Mouse (Mus musculus): ENCODE results near the gene Aqp5. TPM values are rescaled to one million over a fixed set of nuclear protein-coding genes. Genes with fewer than 3 reads are reported as not detected.

Gene Aqp5
- polyA plus RNA-seq (2015; fragmentation: Nextera tagmentation; extraction: Ambion mirVana), result 1.3 and 1.4 TPM in 2 replicates

DNA sequence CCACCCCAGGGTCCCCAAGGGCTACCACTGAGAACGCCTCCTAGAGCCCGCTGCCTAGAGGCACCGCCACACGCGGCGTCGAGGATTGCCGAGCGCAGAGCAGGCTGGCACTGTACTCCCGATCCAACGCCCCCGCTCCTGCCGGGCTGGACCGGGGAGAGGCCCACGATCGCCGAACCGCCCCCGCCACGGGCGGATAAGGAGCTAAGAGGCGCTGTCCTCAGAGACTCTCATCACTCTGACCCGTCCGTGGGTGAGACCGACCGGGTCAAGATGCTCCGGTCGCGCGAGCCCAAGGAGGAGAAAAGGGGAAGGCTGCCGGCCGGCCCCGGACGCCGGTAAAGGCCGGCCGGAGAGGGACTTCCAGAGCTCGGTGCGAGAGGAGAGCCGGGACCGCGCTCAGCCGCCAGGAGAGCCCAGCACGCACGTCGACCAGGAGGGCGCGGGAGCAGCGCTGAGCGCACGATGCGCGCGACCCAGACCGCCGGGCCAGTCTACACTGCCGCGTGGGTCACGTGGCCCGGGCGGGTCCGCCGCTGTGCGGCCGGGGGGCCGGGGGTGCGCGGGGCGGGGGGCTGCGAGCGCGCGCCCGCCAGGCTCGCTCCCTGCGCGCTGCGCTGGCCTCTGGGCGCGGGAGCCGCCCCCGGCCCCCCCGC is at the start of gene Aqp5:
Gene Aqp5, plus strand, starts transcription at position 354 of the 656 bp plus-strand sequence.
- Histone ChIP-seq H3K9ac (peak within 1 kb of the TSS; percentile 13; the same call in 1 of the 2 replicates), H3K36me3 (replicated peaks) (no peaks in the 10 kb centered on the region), H3K9me3 (no peaks in the 10 kb centered on the region), H3K27ac (no peak within 1 kb of the TSS), H3K27me3 (replicated peaks) (peaks cover 99% of the 10 kb centered on the region), H3K4me1 (peaks cover 8% of the 10 kb centered on the region; the same call in 1 of the 2 replicates), H3K4me3 (peak within 1 kb of the TSS; percentile 38), H3K4me2 (peak within 1 kb of the TSS; percentile 53)
- WGBS, result under 1% methylated on average over 60 of the region's 83 CpGs
- ATAC-seq (replicated peaks), result peak; percentile 79

DNA sequence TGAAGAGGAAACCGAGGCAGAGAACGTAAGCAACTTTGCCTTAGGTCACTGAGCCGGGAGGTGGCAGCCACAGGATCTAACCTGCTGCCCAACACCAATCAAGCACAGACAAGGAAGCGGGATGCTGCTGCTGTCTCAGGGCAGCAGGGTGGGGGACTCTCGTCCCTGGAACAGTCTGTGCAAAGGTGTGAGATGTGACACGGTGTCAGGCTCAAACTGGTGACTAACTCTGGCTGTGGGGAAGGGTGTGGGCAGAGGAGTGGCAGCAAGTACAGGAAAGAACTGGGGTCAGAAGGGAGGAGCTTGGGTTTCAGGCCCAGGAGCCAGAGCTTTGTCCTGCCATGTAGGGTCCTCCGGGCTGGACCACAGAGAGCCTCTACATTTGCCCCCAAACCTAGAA is 46.5 kb upstream of the Aqp5 start:
- no peak for ATAC-seq (replicated peaks)
- no peaks in the 10 kb centered on the region for H3K4me1 ChIP-seq
- no peak overlapping the region for H3K9ac ChIP-seq
- H3K4me2 ChIP-seq, result no peak overlapping the region
- no peak overlapping the region for H3K4me3 ChIP-seq
- 81% methylated on average over 7 of the region's 7 CpGs for WGBS
- H3K27ac ChIP-seq, result no peak overlapping the region
- no peaks in the 10 kb centered on the region for H3K27me3 ChIP-seq (replicated peaks)
- H3K9me3 ChIP-seq, result no peaks in the 10 kb centered on the region
- H3K36me3 ChIP-seq (replicated peaks), result no peaks in the 10 kb centered on the region

DNA sequence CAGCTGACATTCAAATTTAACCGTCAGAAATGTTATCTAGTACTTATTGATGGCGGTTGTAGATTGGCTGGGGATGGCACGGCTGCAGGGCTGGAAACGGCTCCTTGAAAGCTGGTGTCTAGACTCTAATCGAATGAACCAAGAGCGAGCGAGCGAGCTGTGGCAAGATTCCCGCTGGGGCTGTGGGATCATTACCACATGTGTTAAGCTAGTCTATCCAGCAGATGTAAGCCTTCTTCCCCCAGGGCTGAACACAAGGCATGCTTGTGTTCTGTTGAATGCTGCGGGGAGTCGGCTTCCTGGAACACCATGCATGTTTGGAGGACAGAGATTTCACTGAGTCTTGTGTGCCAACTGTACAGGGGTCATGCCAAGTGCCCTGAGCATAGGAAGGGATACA is 44.0 kb upstream of the Aqp5 start:
- H3K36me3 ChIP-seq (replicated peaks), result no peaks in the 10 kb centered on the region
- no peak overlapping the region for H3K4me3 ChIP-seq
- H3K9me3 ChIP-seq, result no peaks in the 10 kb centered on the region
- no peaks in the 10 kb centered on the region for H3K27me3 ChIP-seq (replicated peaks)
- no peak overlapping the region for H3K4me2 ChIP-seq
- H3K4me1 ChIP-seq, result no peaks in the 10 kb centered on the region
- no peak overlapping the region for H3K9ac ChIP-seq
- no peak for ATAC-seq (replicated peaks)
- no peak overlapping the region for H3K27ac ChIP-seq
- WGBS, result 57% methylated on average over 11 of the region's 11 CpGs

DNA sequence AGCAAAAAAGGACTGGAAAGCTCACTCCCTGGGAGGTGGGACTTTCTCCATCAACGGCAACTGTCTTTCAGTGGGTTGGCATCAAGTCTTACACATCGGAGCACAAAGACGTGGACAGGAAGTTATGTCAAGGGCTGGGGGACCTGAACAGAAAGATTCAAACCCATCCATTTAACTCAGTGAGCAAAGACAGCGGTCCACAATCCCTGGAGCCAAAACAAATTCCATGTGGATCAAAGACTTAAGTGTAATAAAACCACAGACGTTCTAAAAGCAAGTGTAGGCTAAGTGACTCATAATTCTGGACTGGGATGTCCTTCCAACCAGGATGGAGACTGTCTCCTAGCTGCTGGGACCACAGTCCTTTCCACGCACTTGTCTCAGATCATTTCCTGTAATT is 42.9 kb upstream of the Aqp5 start:
- 88% methylated on average over 6 of the region's 6 CpGs for WGBS
- Histone ChIP-seq H3K9me3 (no peaks in the 10 kb centered on the region), H3K27ac (no peak overlapping the region), H3K4me2 (no peak overlapping the region), H3K9ac (no peak overlapping the region), H3K4me3 (no peak overlapping the region), H3K4me1 (no peaks in the 10 kb centered on the region), H3K27me3 (replicated peaks) (no peaks in the 10 kb centered on the region), H3K36me3 (replicated peaks) (no peaks in the 10 kb centered on the region)
- ATAC-seq (replicated peaks), result no peak

DNA sequence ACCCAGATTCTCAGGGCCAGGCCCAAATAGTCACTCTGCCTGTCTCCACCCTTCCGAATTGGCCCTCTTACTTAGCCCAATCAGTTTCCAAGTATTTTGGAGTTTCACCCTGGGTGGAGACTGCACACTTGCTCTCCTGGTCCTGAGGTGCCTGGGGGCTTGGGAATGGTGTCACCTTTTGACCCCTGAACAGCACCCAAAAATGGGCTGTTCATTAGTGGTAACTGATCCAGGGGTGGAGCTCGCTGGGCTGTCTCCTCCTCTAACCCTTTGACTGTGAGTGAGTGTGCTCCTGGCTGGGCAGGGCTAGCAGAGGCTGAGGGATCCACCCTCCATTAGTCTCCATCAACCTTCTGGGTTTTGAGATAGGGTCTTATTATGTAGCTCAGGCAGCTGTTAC is 40.7 kb upstream of the Aqp5 start:
- H3K4me1 ChIP-seq, result no peaks in the 10 kb centered on the region
- H3K9me3 ChIP-seq, result no peaks in the 10 kb centered on the region
- no peaks in the 10 kb centered on the region for H3K27me3 ChIP-seq (replicated peaks)
- no peak overlapping the region for H3K27ac ChIP-seq
- no peak for ATAC-seq (replicated peaks)
- no peaks in the 10 kb centered on the region for H3K36me3 ChIP-seq (replicated peaks)
- H3K4me2 ChIP-seq, result no peak overlapping the region
- H3K9ac ChIP-seq, result no peak overlapping the region
- no peak overlapping the region for H3K4me3 ChIP-seq
- WGBS, result 62% methylated on average over 2 of the region's 2 CpGs

- Histone ChIP-seq H3K4me1 (no peaks in the 10 kb centered on the region), H3K27ac (no peak overlapping the region), H3K27me3 (replicated peaks) (no peaks in the 10 kb centered on the region), H3K36me3 (replicated peaks) (no peaks in the 10 kb centered on the region), H3K4me3 (no peak overlapping the region), H3K4me2 (no peak overlapping the region), H3K9ac (no peak overlapping the region), H3K9me3 (no peaks in the 10 kb centered on the region)
- no peak for ATAC-seq (replicated peaks)
- 82% methylated on average over 6 of the region's 6 CpGs for WGBS
Measured at GRCm38 (mm10) chr15:99553767-99554166, 36.8 kb upstream of the Aqp5 start.

DNA sequence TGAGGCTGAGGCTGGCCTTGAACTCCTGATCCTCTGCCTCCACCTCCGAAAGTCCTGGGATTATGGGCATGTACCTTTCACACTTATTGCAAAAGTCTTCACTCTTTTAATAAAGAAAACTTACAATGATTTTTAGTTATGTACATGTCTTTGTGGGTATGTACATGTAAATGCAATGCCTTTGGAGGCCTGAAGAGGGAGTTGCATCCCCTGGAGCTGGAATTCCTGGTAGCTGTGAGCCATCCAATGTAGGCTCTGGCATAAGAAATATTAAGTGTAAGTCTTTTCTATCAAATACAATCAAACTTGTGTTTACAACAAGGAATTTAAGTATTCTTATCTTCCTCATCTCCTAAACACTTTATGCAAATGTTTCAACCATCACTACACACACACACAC is 31.6 kb upstream of the Aqp5 start:
- H3K27ac ChIP-seq, result no peak overlapping the region
- H3K4me2 ChIP-seq, result no peak overlapping the region
- no peak for ATAC-seq (replicated peaks)
- H3K9ac ChIP-seq, result no peak overlapping the region
- no peaks in the 10 kb centered on the region for H3K27me3 ChIP-seq (replicated peaks)
- H3K4me3 ChIP-seq, result no peak overlapping the region
- H3K4me1 ChIP-seq, result no peaks in the 10 kb centered on the region
- 85% methylated on average over 1 of the region's 1 CpGs for WGBS
- no peaks in the 10 kb centered on the region for H3K36me3 ChIP-seq (replicated peaks)
- H3K9me3 ChIP-seq, result no peaks in the 10 kb centered on the region

DNA sequence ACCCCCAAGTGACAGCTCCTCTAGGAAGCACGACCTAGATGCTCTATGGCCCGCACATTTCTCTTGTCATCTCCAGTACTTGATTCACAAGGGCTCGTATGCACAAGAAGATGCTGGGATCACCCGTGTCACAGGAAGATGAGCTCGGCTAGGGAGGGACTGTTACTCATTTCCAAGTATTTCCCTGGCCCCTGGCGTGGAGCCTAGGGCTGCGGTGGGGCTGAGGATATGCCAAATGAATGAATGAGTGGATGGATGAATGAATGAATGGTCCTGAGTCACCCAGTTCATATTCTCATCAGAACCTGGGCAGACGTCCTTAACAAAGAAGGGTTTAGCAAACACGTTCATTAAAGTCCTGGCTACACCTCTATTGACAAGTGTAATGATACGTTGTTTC is 30.3 kb upstream of the Aqp5 start:
- Histone ChIP-seq H3K36me3 (replicated peaks) (no peaks in the 10 kb centered on the region), H3K9ac (no peak overlapping the region), H3K9me3 (no peaks in the 10 kb centered on the region), H3K27ac (no peak overlapping the region), H3K4me3 (no peak overlapping the region), H3K4me2 (no peak overlapping the region), H3K4me1 (no peaks in the 10 kb centered on the region), H3K27me3 (replicated peaks) (no peaks in the 10 kb centered on the region)
- ATAC-seq (replicated peaks), result no peak
- WGBS, result 71% methylated on average over 10 of the region's 10 CpGs

GRCm38 (mm10) chr15:99567371-99567770 is 23.2 kb upstream of the Aqp5 start:
- H3K4me1 ChIP-seq, result no peaks in the 10 kb centered on the region
- no peak for ATAC-seq (replicated peaks)
- no peak overlapping the region for H3K27ac ChIP-seq
- no peaks in the 10 kb centered on the region for H3K9me3 ChIP-seq
- no peak overlapping the region for H3K4me3 ChIP-seq
- no peak overlapping the region for H3K4me2 ChIP-seq
- H3K27me3 ChIP-seq (replicated peaks), result 0 out of 2 replicates have a peak, but pooled peaks cover 2% of the 10 kb centered on the region
- WGBS, result 70% methylated on average over 4 of the region's 4 CpGs
- H3K9ac ChIP-seq, result no peak overlapping the region
- no peaks in the 10 kb centered on the region for H3K36me3 ChIP-seq (replicated peaks)

DNA sequence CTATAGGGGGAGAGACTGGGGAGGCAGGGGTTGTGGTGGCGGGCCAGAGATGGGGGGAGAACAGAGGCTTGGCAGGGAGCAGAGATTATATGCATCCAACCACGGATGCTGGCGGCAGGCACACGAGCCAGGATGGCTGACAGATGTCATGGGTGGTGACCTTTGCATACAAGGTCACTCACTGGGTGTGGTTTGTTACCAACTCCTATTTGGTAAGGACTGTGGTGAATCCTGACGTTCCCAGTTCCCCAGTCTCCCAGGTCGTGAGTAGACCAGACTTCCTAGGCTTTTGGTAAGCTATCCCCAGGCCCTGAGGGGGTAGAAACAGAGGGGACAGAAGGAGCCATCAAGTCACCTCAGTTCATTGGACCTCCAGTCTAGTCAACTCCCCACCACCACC is 21.9 kb upstream of the Aqp5 start:
- H3K36me3 ChIP-seq (replicated peaks), result no peaks in the 10 kb centered on the region
- H3K4me1 ChIP-seq, result no peaks in the 10 kb centered on the region
- H3K4me3 ChIP-seq, result no peak overlapping the region
- no peak overlapping the region for H3K9ac ChIP-seq
- 0 out of 2 replicates have a peak, but pooled peaks cover 2% of the 10 kb centered on the region for H3K27me3 ChIP-seq (replicated peaks)
- H3K27ac ChIP-seq, result no peak overlapping the region
- 46% methylated on average over 6 of the region's 6 CpGs for WGBS
- no peak for ATAC-seq (replicated peaks)
- H3K4me2 ChIP-seq, result no peak overlapping the region
- no peaks in the 10 kb centered on the region for H3K9me3 ChIP-seq

DNA sequence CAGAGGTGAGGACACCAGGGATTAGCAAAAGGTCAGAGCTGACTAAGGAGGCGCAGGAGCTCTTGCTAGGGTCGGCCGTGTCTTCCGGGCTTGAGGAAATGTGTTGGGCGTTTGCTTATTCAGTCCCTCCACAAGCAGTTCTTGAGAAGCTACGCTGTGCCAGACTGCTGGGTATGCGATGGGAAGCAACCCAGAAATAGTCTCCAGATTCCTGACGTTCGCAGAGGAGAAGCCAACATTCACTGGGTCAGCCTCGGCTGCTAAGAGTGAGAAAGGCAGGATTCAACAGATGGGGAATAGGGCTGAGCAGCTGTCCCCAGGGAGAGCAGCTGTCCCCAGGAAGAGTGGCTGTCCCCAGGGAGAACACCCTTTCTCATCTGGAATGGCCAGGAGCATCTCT is 21.5 kb upstream of the Aqp5 start:
- H3K9ac ChIP-seq, result no peak overlapping the region
- H3K9me3 ChIP-seq, result no peaks in the 10 kb centered on the region
- H3K36me3 ChIP-seq (replicated peaks), result no peaks in the 10 kb centered on the region
- H3K4me1 ChIP-seq, result no peaks in the 10 kb centered on the region
- H3K4me3 ChIP-seq, result no peak overlapping the region
- 0 out of 2 replicates have a peak, but pooled peaks cover 2% of the 10 kb centered on the region for H3K27me3 ChIP-seq (replicated peaks)
- no peak overlapping the region for H3K27ac ChIP-seq
- no peak overlapping the region for H3K4me2 ChIP-seq
- WGBS, result 88% methylated on average over 10 of the region's 10 CpGs
- ATAC-seq (replicated peaks), result no peak

- Histone ChIP-seq H3K9me3 (no peaks in the 10 kb centered on the region), H3K27ac (no peak within 1 kb of the TSS), H3K4me1 (peaks cover 10% of the 10 kb centered on the region), H3K36me3 (replicated peaks) (no peaks in the 10 kb centered on the region), H3K4me3 (no peak within 1 kb of the TSS), H3K9ac (no peak within 1 kb of the TSS), H3K27me3 (replicated peaks) (peaks cover 24% of the 10 kb centered on the region), H3K4me2 (no peak within 1 kb of the TSS)
- WGBS, result 80% methylated on average over 26 of the region's 26 CpGs
- ATAC-seq (replicated peaks), result no peak
Measured at GRCm38 (mm10) chr15:99578802-99579485, 11.6 kb upstream of the Aqp5 start, which contains the start of gene Aqp2. Gene Aqp2 (plus strand): TSS chr15:99579055.

Measured in midbrain, embryonic 15.5 days (tissue).